Mouse (Mus musculus) urinary bladder, postnatal 0 days (tissue): ENCODE measurements around the gene Olfr883. TPM values are rescaled to one million over a fixed set of nuclear protein-coding genes. Genes with fewer than 3 reads are reported as not detected.

Experiments
- polyA plus RNA-seq: library from polyadenylated mRNA; unstranded; fragments of >200 nt; fragmentation: Nextera tagmentation; extraction: Ambion mirVana; gene quantifications from 2 replicates; pipeline ENCODE4 v1.2.1, GENCODE M21; 2015

Gene Olfr883
- not detected in 2 replicates for polyA plus RNA-seq

DNA sequence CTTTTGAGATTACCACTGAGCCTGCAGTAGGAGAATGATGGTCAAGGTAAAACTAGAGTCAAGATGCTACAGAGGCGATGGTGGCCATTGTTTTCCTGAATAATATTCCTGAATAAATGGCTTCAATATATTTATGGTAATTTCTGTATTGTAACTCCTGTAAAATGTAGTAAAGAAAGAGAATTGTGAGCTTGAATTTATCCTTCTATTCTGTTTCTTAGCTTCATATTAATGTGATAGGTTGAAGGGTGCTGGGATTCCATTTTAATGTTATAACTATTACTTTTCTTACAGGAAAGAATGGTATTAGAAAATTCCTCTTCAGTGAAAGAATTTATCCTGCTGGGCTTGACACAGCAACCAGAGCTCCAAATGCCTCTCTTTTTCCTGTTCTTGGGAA lies at the start of gene Olfr883:
TSS of gene Olfr883 (plus strand) at position 301 of the 400 bp plus-strand sequence.

DNA sequence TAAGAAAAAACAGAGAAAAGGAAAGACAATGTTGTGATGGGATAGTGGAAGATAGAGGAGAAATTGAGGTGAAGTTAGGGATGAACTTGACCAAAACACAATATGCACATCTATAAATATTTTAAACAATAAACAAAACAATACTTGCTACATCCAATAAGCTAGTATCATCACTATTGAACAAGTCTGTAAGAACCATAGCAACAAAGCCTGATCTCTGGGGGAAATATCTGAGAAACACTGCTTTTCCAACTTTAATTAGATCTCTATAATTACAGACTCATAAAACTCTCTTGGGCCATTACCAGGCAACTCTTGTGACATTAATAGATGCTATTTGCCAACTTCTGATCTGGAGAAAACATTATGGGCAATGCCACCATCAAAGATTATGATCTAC lies 34.1 kb upstream of the Olfr883 start, which contains the start of gene Olfr881:
TSS of gene Olfr881 (plus strand) at position 301 of the 400 bp plus-strand sequence.

DNA sequence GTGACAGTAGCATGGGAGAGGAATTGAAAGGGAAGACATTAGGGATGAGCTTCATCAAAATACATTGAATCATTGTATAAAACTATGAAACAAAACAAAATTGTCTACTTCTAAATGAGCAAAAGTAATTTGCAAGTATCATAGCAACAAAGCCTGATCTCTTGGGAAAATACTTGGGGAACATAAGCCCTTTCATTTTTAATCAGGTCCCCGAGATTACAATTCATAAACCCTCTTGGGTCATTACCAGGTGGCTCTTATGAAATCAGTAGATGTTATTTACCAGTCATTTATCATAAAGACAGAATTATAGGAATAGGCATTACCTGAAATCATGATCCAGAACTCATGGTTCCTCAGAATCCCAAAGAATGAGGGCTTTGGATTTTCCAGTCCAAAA lies 20.6 kb downstream of the Olfr883 start, which contains the start of gene Olfr884:
TSS of gene Olfr884 (plus strand) at position 301 of the 400 bp plus-strand sequence.

DNA sequence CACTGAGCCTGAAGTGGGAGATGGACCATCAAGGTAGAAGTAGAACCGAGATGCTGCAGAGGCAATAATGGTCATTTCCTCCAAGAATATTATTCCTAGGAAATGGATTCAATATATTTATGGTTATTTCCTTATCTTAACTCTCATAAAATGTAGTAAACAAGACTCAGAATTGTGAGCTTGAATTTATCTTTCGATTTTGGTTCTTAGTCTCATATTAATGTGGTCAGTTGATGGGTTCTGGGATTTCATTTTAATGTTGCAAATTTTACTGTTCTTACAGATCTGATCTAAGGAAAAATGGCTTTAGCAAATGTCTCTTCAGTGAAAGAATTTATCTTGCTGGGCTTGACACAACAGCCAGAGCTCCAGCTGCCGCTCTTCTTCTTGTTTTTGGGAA lies 35.4 kb downstream of the Olfr883 start, which contains the start of gene Olfr885:
TSS of gene Olfr885 (plus strand) at position 301 of the 400 bp plus-strand sequence.

Other genes starting within 250 kb of the Olfr883 start
- gene Olfr876, start 222.8 kb upstream of the Olfr883 start, polyA plus RNA-seq: not detected in 2 replicates
- gene Olfr877, start 171.5 kb upstream of the Olfr883 start, polyA plus RNA-seq: not detected in 2 replicates
- not detected in 2 replicates for gene Olfr145, start 129.1 kb upstream of the Olfr883 start, polyA plus RNA-seq
- not detected in 2 replicates for gene Olfr878, start 108.0 kb upstream of the Olfr883 start, polyA plus RNA-seq
- not detected in 2 replicates for gene Olfr881, start 34.0 kb upstream of the Olfr883 start, polyA plus RNA-seq
- gene Olfr884, start 20.7 kb downstream of the Olfr883 start, polyA plus RNA-seq: not detected in 2 replicates
- not detected in 2 replicates for gene Olfr885, start 35.5 kb downstream of the Olfr883 start, polyA plus RNA-seq
- gene Olfr887, start 58.3 kb downstream of the Olfr883 start, polyA plus RNA-seq: not detected in 2 replicates
- gene Olfr888, start 82.3 kb downstream of the Olfr883 start, polyA plus RNA-seq: not detected in 2 replicates
- 0.02 TPM in 2 replicates for gene Olfr889, start 89.4 kb downstream of the Olfr883 start, polyA plus RNA-seq
- gene Olfr890, start 116.7 kb downstream of the Olfr883 start, polyA plus RNA-seq: 0.04 TPM in 1 of 2 replicates, not detected in the other
- gene Olfr891, start 155.0 kb downstream of the Olfr883 start, polyA plus RNA-seq: not detected in 2 replicates
- gene Olfr893, start 182.6 kb downstream of the Olfr883 start, polyA plus RNA-seq: 0.13 and 0.17 TPM in 2 replicates
- not detected in 2 replicates for gene Olfr894, start 192.2 kb downstream of the Olfr883 start, polyA plus RNA-seq
- gene Olfr143, start 227.0 kb downstream of the Olfr883 start, polyA plus RNA-seq: not detected in 2 replicates
- not detected in 2 replicates for gene Olfr895, start 242.0 kb downstream of the Olfr883 start, polyA plus RNA-seq